8 mouse cellular contexts compared by ENCODE assay signal in the genomic region with DNA sequence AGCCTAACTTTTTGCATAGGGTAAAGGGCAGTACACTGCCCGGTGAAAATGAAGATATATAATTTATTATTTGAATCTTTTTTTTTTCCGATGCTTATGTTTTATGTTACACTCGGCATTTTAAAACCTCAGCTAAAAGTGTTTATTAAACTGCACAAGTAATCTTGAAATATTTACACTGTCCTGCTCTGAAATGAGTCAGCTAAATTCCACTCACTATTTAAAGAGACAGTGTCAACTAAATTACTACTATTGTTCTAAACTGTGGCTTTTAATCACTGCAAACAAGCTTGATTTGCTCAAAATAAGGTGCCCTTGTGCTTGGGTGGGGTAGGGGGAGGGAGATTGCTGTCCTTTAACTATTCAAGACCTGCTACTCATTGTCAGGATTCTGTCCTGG. TPM values are rescaled to one million over a fixed set of nuclear protein-coding genes. Genes with fewer than 3 reads are reported as not detected.
DNase-seq lines count a peak whose midpoint lies in the region; ATAC-seq and TF ChIP-seq lines count a peak whose summit lies in the region.

No protein-coding gene starts in this region.

- TF ChIP-seq CTCF in layer of hippocampus, adult 2 months (conservative IDR thresholded peaks at IDR 0.05) = no peak

- H3K9ac ChIP-seq in hindbrain, embryonic 16.5 days (ENCODE audit: low read depth, low read length) = peak overlapping the region; percentile 45
- peak overlapping the region; percentile 54 for H3K9ac ChIP-seq in midbrain, embryonic 16.5 days (ENCODE audit: low read depth, low read length)

- WGBS in hindbrain, embryonic 16.5 days = 25% methylated on average over 3 of the region's 3 CpGs
- WGBS in midbrain, embryonic 16.5 days = 24% methylated on average over 3 of the region's 3 CpGs

- peaks cover 2% of the 10 kb centered on the region; the same call in 1 of the 2 replicates for H3K36me3 ChIP-seq in hindbrain, embryonic 16.5 days (ENCODE audit: control insufficient read depth, insufficient read depth, low read length)
- no peaks in the 10 kb centered on the region for H3K36me3 ChIP-seq in midbrain, embryonic 16.5 days (ENCODE audit: control insufficient read depth, insufficient read depth, low read length)

- no peaks in the 10 kb centered on the region for H3K27me3 ChIP-seq in hindbrain, embryonic 16.5 days (replicated peaks; ENCODE audit: control insufficient read depth, insufficient read depth, low read length)
- H3K27me3 ChIP-seq in midbrain, embryonic 16.5 days (ENCODE audit: control insufficient read depth, insufficient read depth, low read depth, low read length) = no peaks in the 10 kb centered on the region

- peak overlapping the region; percentile 78 for H3K4me3 ChIP-seq in layer of hippocampus, adult 2 months
- H3K4me3 ChIP-seq in hindbrain, embryonic 16.5 days (ENCODE audit: low read length) = peak overlapping the region; percentile 96
- peak overlapping the region; percentile 95 for H3K4me3 ChIP-seq in midbrain, embryonic 16.5 days (ENCODE audit: low read depth, low read length)

- intact Hi-C loops in gastrocnemius, postnatal 14 days (cut with DNase I; ENCODE audit: low total_unique reads) = no loop called here
- intact Hi-C loops in left cerebral cortex, postnatal 4 days (cut with DNase I) = loop anchor here (10.0 kb wide), 1 partner anchor 290 kb away; no protein-coding TSS in a partner anchor

- no peak for DNase-seq in layer of hippocampus, adult 2 months (ENCODE audit: low spot score in 2 of 2)
- DNase-seq in layer of hippocampus, adult 11-12 months (ENCODE audit: low spot score) = no peak
- DNase-seq in c-Kit-negative CD71-positive TER-119-positive erythroid progenitor cells, embryonic 14.5 days (ENCODE audit: low read depth, low spot score) = peak; percentile 40
- DNase-seq in gastrocnemius, postnatal 14 days = no peak
- DNase-seq in left cerebral cortex, postnatal 4 days = no peak
- no peak for DNase-seq in frontal cortex, postnatal 10 days (ENCODE audit: low spot score in 2 of 2)

- H3K4me1 ChIP-seq in hindbrain, embryonic 16.5 days (ENCODE audit: control insufficient read depth, insufficient read depth, low read depth, low read length) = peaks cover 18% of the 10 kb centered on the region
- peaks cover 17% of the 10 kb centered on the region for H3K4me1 ChIP-seq in midbrain, embryonic 16.5 days (ENCODE audit: control insufficient read depth, insufficient read depth, low read length)

- no peak for ATAC-seq in hindbrain, embryonic 16.5 days
- ATAC-seq in midbrain, embryonic 16.5 days = no peak

- H3K9me3 ChIP-seq in hindbrain, embryonic 16.5 days (ENCODE audit: control insufficient read depth, low read length) = no peaks in the 10 kb centered on the region
- no peaks in the 10 kb centered on the region for H3K9me3 ChIP-seq in midbrain, embryonic 16.5 days (replicated peaks; ENCODE audit: control insufficient read depth, low read length, poor library complexity, severe bottlenecking)

- H3K27ac ChIP-seq in layer of hippocampus, adult 2 months = peak overlapping the region; percentile 100
- H3K27ac ChIP-seq in hindbrain, embryonic 16.5 days (ENCODE audit: low read depth, low read length) = no peak overlapping the region
- no peak overlapping the region for H3K27ac ChIP-seq in midbrain, embryonic 16.5 days (ENCODE audit: low read length)

- peak overlapping the region; percentile 81 for H3K4me2 ChIP-seq in hindbrain, embryonic 16.5 days (ENCODE audit: low read length)
- peak overlapping the region; percentile 79 for H3K4me2 ChIP-seq in midbrain, embryonic 16.5 days (ENCODE audit: low read length)

RNA-seq across cellular contexts. Expression of a gene that starts 2.6 kb away (rescaled TPM):
- total RNA-seq in layer of hippocampus, adult 2 months (2021) = 100 to 1,000 TPM; 137 to 140 TPM
- 119 and 137 TPM in 2 replicates for polyA plus RNA-seq in hindbrain, embryonic 16.5 days (2015; fragmentation: Nextera tagmentation; extraction: Ambion mirVana)
- polyA plus RNA-seq in midbrain, embryonic 16.5 days (2015; fragmentation: Nextera tagmentation; extraction: Ambion mirVana) = 133 and 140 TPM in 2 replicates
- 100 to 1,000 TPM; 166 to 200 TPM for total RNA-seq in gastrocnemius, postnatal 14 days (2021)
- 100 to 1,000 TPM; 154 to 163 TPM for total RNA-seq in left cerebral cortex, postnatal 4 days (2021)
